Mouse (Mus musculus): ENCODE results near the gene Hcrt.

Gene Hcrt

GRCm38 (mm10) chr11:100714534-100714915 lies 48.2 kb downstream of the Hcrt start:
- POLR2A ChIA-PET = interaction anchor here (0.6 to 5.8 kb wide), 50 partner anchors 9 to 395 kb away, joined by 3 to 54 read pairs (median 4); partner anchors contain the start of genes Nkiras2 (in 3 of the 4), Rab5c (in 3 of the 4), Stat3 (in 3 of the 4) and Acly (in 2 of the 4)
- CTCF ChIA-PET = interaction anchor here (0.5 to 3.0 kb wide), 49 partner anchors 10 to 1569 kb away, joined by 3 to 25 read pairs (median 4); partner anchors contain the start of genes Rab5c (in 3 of the 4), Kcnh4 (in 2 of the 4), Acly (in 1 of the 4) and Ghdc (in 1 of the 4)

GRCm38 (mm10) chr11:100713735-100714533 lies 48.8 kb downstream of the Hcrt start, which contains the start of gene Hspb9:
TSS of gene Hspb9 (plus strand) at chr11:100713850.
- ChIA-PET POLR2A (interaction anchor here in 3 of 4 experiments (0.6 to 5.8 kb wide), 55 partner anchors 7 to 394 kb away, joined by 3 to 54 read pairs (median 4); partner anchors contain the start of genes Rab5c (in 3 of the 3), Stat3 (in 3 of the 3), Acly (in 2 of the 3) and Dnajc7 (in 2 of the 3)), CTCF (interaction anchor here (0.6 to 3.0 kb wide), 48 partner anchors 8 to 471 kb away, joined by 3 to 25 read pairs (median 4); partner anchors contain the start of genes Rab5c (in 3 of the 4), Kcnh4 (in 2 of the 4), Acly (in 1 of the 4) and Ghdc (in 1 of the 4))

- POLR2A ChIA-PET = interaction anchor here (0.6 to 5.8 kb wide), 31 partner anchors 8 to 393 kb away, joined by 3 to 54 read pairs (median 8); partner anchors contain the start of genes Acly (in 2 of the 4), Dnajc7 (in 2 of the 4), Nkiras2 (in 2 of the 4) and Rab5c (in 2 of the 4)
- CTCF ChIA-PET = interaction anchor here in 2 of 4 experiments (0.6 to 3.0 kb wide), 9 partner anchors 11 to 270 kb away, joined by 3 to 25 read pairs (median 14); partner anchors contain the start of genes Rab5c (in 2 of the 2) and Kcnh4 (in 1 of the 2)
Observed at GRCm38 (mm10) chr11:100713174-100713573, 49.6 kb downstream of the Hcrt start.

GRCm38 (mm10) chr11:100711783-100712615 lies 50.7 kb downstream of the Hcrt start, which contains the start of gene Kat2a:
TSS of gene Kat2a (minus strand) at chr11:100712465.
- POLR2A ChIA-PET = interaction anchor here (0.6 to 5.8 kb wide), 54 partner anchors 8 to 1473 kb away, joined by 3 to 54 read pairs (median 4); partner anchors contain the start of genes Rab5c (in 4 of the 4), Acly (in 2 of the 4), Dhx58 (in 2 of the 4) and Cavin1 (in 1 of the 4)
- CTCF ChIA-PET = interaction anchor here (0.5 to 2.3 kb wide), 30 partner anchors 9 to 437 kb away, joined by 3 to 9 read pairs (median 4); partner anchors contain the start of genes Dnajc7 (in 1 of the 4) and Rab5c (in 1 of the 4)
